In the genomic region with DNA sequence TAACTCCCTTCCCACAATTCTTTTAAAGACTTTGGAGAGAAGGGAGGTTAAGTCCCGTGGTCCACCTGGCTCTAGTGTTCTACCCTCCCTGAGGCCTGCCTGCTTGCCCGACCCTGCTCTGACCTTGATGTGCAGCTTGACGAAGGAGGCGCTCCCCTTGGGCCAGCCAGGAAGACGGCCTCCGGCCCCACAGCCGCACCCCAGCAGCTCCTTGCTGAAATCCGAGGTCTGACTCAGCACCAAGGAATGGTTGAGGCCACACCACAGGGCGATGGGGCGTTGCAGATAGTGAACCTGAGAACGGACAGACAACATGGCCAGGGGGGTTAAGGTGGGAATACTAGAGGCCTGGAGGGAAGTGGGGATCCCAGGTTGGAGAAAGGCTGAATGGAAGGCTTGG, we compare ENCODE assay signal across 9 mouse cellular contexts. TPM values are rescaled to one million over a fixed set of nuclear protein-coding genes. Genes with fewer than 3 reads are reported as not detected.
DNase-seq lines count a peak whose midpoint lies in the region; ATAC-seq and TF ChIP-seq lines count a peak whose summit lies in the region.
"Had no signal": no experiment of that assay in that cellular context is flagged by ENCODE, and none has a peak within 500 bp of the region (broad histone marks: within the 10 kb centered on the region; RNA-seq: fewer than 3 reads in every experiment).

A gene (minus strand): TSS at position 235 of the 400 bp plus-strand sequence.

- H3K27ac ChIP-seq in kidney, embryonic 14.5 days (ENCODE audit: low read depth, low read length): no peak within 1 kb of the TSS
- H3K27ac ChIP-seq in bone marrow, adult 2 months (ENCODE audit: control insufficient read depth, insufficient read depth, low read depth, low read length, poor library complexity): no peak within 1 kb of the TSS
- H3K27ac ChIP-seq in midbrain, embryonic 14.5 days (replicated peaks; ENCODE audit: low read depth, low read length): no peak within 1 kb of the TSS

- H3K9me3 ChIP-seq in kidney, embryonic 14.5 days (ENCODE audit: control insufficient read depth, low read length): no peaks in the 10 kb centered on the region
- H3K9me3 ChIP-seq in midbrain, embryonic 14.5 days (ENCODE audit: control insufficient read depth, low read length): no peaks in the 10 kb centered on the region
- H3K9me3 ChIP-seq: megakaryocyte, embryonic 14.5 days had no signal

- no peak for DNase-seq in kidney, postnatal 14 days
- no peak for DNase-seq in heart, adult 8-10 months (ENCODE audit: low spot score)
- no peak for DNase-seq in large intestine, adult 2 months (ENCODE audit: low read depth, low spot score)
- no peak for DNase-seq in midbrain, embryonic 14.5 days
- DNase-seq in cerebellum, adult 9-11 months: no peak
- DNase-seq in layer of hippocampus, adult 9-11 months: no peak

- no peaks in the 10 kb centered on the region for H3K27me3 ChIP-seq in kidney, embryonic 14.5 days (ENCODE audit: control insufficient read depth, insufficient read depth, low read length)
- H3K27me3 ChIP-seq in midbrain, embryonic 14.5 days (ENCODE audit: control insufficient read depth, insufficient read depth, low read length): peaks cover 6% of the 10 kb centered on the region; the same call in 1 of the 2 replicates

- H3K4me1 ChIP-seq in kidney, embryonic 14.5 days (ENCODE audit: control insufficient read depth, insufficient read depth, low read length): peaks cover 43% of the 10 kb centered on the region
- peaks cover 2% of the 10 kb centered on the region; the same call in 1 of the 2 replicates for H3K4me1 ChIP-seq in bone marrow, adult 2 months (ENCODE audit: control insufficient read depth, insufficient read depth, low read length)
- H3K4me1 ChIP-seq in midbrain, embryonic 14.5 days (ENCODE audit: control insufficient read depth, insufficient read depth, low read length): peaks cover 12% of the 10 kb centered on the region; the same call in 1 of the 2 replicates

- no peak within 1 kb of the TSS for H3K4me2 ChIP-seq in kidney, embryonic 14.5 days (replicated peaks; ENCODE audit: low read depth, low read length)
- no peak within 1 kb of the TSS for H3K4me2 ChIP-seq in midbrain, embryonic 14.5 days (ENCODE audit: low read length)

- TF ChIP-seq CTCF in bone marrow, adult 2 months (IDR thresholded peaks at IDR 0.05; ENCODE audit: control insufficient read depth, insufficient read depth, low read length): no peak

- H3K36me3 ChIP-seq in kidney, embryonic 14.5 days (ENCODE audit: control insufficient read depth, insufficient read depth, low read length): no peaks in the 10 kb centered on the region
- no peaks in the 10 kb centered on the region for H3K36me3 ChIP-seq in midbrain, embryonic 14.5 days (ENCODE audit: control insufficient read depth, insufficient read depth, low read length)

- no peak within 1 kb of the TSS for H3K4me3 ChIP-seq in kidney, embryonic 14.5 days (ENCODE audit: low read length)
- H3K4me3 ChIP-seq in bone marrow, adult 2 months (replicated peaks; ENCODE audit: control insufficient read depth, low read depth, low read length): no peak within 1 kb of the TSS
- H3K4me3 ChIP-seq in midbrain, embryonic 14.5 days (replicated peaks; ENCODE audit: low read depth, low read length): no peak within 1 kb of the TSS
- H3K4me3 ChIP-seq: megakaryocyte, embryonic 14.5 days had no signal

- ATAC-seq in kidney, embryonic 14.5 days (ENCODE audit: low FRiP score, low TSS enrichment): no peak
- ATAC-seq in midbrain, embryonic 14.5 days (ENCODE audit: low FRiP score, low TSS enrichment): no peak

- H3K9ac ChIP-seq in kidney, embryonic 14.5 days (ENCODE audit: low read depth, low read length): 0 out of 2 replicates have a peak within 1 kb of the TSS, but pooled peaks have one; percentile 12
- no peak within 1 kb of the TSS for H3K9ac ChIP-seq in midbrain, embryonic 14.5 days (replicated peaks; ENCODE audit: low read length)

- WGBS in kidney, embryonic 14.5 days: 22% methylated on average over 11 of the region's 11 CpGs
- 82% methylated on average over 11 of the region's 11 CpGs for WGBS in bone marrow, adult 2 months
- 23% methylated on average over 11 of the region's 11 CpGs for WGBS in large intestine, adult 2 months
- 67% methylated on average over 11 of the region's 11 CpGs for WGBS in midbrain, embryonic 14.5 days

- no peak for TF ChIP-seq POLR2A in bone marrow, adult 2 months (IDR thresholded peaks at IDR 0.05; ENCODE audit: borderline replicate concordance, control insufficient read depth, low read depth, low read length)

RNA-seq across cellular contexts. Expression of the gene that starts here (rescaled TPM):
- polyA plus RNA-seq in kidney, embryonic 14.5 days (2014; fragmentation: Nextera tagmentation; extraction: Ambion mirVana): 96.0 and 97.6 TPM in 2 replicates
- 17.2 and 23.4 TPM in 2 replicates for polyA plus RNA-seq in bone marrow, adult 2 months (2011; ENCODE audit: insufficient read depth, insufficient read length, low replicate concordance, missing spikeins)
- 10 to 100 TPM; 38.9 to 46.0 (median 42.2) TPM for total RNA-seq in heart, adult 8-10 months (2022)
- polyA plus RNA-seq in large intestine, adult 2 months (2012; rRNA removed): 41.4 and 42.7 TPM in 2 replicates
- 3.0 and 11.7 TPM in 2 replicates for polyA plus RNA-seq in midbrain, embryonic 14.5 days (2014; fragmentation: Nextera tagmentation; extraction: Ambion mirVana)
